Mouse (Mus musculus): ENCODE measurements around the gene Prkg2. TPM values are rescaled to one million over a fixed set of nuclear protein-coding genes. Genes with fewer than 3 reads are reported as not detected.

Prkg2 gene
- total RNA-seq (2021): under 1 TPM in 1 of 2 experiments, not detected in 1; 0.12 TPM

- peak; percentile 19 for DNase-seq
Observed at GRCm38 (mm10) chr5:99036596-99037441, at the start of gene Prkg2. Gene Prkg2, minus strand, starts transcription at chr5:99037351.

- DNase-seq: no peak
Observed at GRCm38 (mm10) chr5:99083955-99084354, 46.8 kb upstream of the Prkg2 start.

GRCm38 (mm10) chr5:99078375-99078774 lies 41.2 kb upstream of the Prkg2 start:
- no peak for DNase-seq

GRCm38 (mm10) chr5:99068391-99068790 lies 31.2 kb upstream of the Prkg2 start:
- no peak for DNase-seq

GRCm38 (mm10) chr5:99062582-99062981 lies 25.4 kb upstream of the Prkg2 start:
- DNase-seq: no peak

GRCm38 (mm10) chr5:99039021-99039420 lies 1.9 kb upstream of the Prkg2 start:
- no peak for DNase-seq

GRCm38 (mm10) chr5:99037442-99037811 lies 276 bp upstream of the Prkg2 start:
- no peak for DNase-seq

GRCm38 (mm10) chr5:99035961-99036360 lies 1.2 kb downstream of the Prkg2 start:
- no peak for DNase-seq

- no peak for DNase-seq
Observed at GRCm38 (mm10) chr5:99031551-99032149, 5.5 kb downstream of the Prkg2 start.

GRCm38 (mm10) chr5:99026343-99026742 lies 10.8 kb downstream of the Prkg2 start:
- no peak for DNase-seq

- DNase-seq: no peak
Observed at GRCm38 (mm10) chr5:99019709-99020108, 17.4 kb downstream of the Prkg2 start.

GRCm38 (mm10) chr5:99015140-99015539 lies 22.0 kb downstream of the Prkg2 start:
- no peak for DNase-seq

- no peak for DNase-seq
Observed at GRCm38 (mm10) chr5:99010448-99011151, 26.6 kb downstream of the Prkg2 start.

- no peak for DNase-seq
Observed at GRCm38 (mm10) chr5:98998104-98998503, 39.0 kb downstream of the Prkg2 start.

- no peak for DNase-seq
Observed at GRCm38 (mm10) chr5:98995767-98996166, 41.4 kb downstream of the Prkg2 start.

- DNase-seq: no peak
Observed at GRCm38 (mm10) chr5:98991600-98991999, 45.6 kb downstream of the Prkg2 start.

- DNase-seq: no peak
Observed at GRCm38 (mm10) chr5:98987634-98988033, 49.5 kb downstream of the Prkg2 start.

- no peak for DNase-seq
Observed at GRCm38 (mm10) chr5:98987116-98987515, 50.0 kb downstream of the Prkg2 start.

- DNase-seq: no peak
Observed at GRCm38 (mm10) chr5:98986459-98986858, 50.7 kb downstream of the Prkg2 start.

GRCm38 (mm10) chr5:98986011-98986410 lies 51.1 kb downstream of the Prkg2 start:
- no peak for DNase-seq

- no peak for DNase-seq
Observed at GRCm38 (mm10) chr5:98985077-98985476, 52.1 kb downstream of the Prkg2 start.

- no peak for DNase-seq
Observed at GRCm38 (mm10) chr5:98981304-98981703, 55.8 kb downstream of the Prkg2 start.

GRCm38 (mm10) chr5:98978316-98978715 lies 58.8 kb downstream of the Prkg2 start:
- DNase-seq: no peak

Data from heart, postnatal 4 days (tissue).